Mouse (Mus musculus): ENCODE data around the gene Cacna1c. TPM values are rescaled to one million over a fixed set of nuclear protein-coding genes. Genes with fewer than 3 reads are reported as not detected.
"Not testable (repeated sequence)": the region's sequence is repeated elsewhere in the genome, so short reads cannot be mapped to it uniquely, and the experiment has no call there.

Cacna1c gene
- polyA plus RNA-seq, 1 experiment from 2014 or later: 2.3 TPM

DNA sequence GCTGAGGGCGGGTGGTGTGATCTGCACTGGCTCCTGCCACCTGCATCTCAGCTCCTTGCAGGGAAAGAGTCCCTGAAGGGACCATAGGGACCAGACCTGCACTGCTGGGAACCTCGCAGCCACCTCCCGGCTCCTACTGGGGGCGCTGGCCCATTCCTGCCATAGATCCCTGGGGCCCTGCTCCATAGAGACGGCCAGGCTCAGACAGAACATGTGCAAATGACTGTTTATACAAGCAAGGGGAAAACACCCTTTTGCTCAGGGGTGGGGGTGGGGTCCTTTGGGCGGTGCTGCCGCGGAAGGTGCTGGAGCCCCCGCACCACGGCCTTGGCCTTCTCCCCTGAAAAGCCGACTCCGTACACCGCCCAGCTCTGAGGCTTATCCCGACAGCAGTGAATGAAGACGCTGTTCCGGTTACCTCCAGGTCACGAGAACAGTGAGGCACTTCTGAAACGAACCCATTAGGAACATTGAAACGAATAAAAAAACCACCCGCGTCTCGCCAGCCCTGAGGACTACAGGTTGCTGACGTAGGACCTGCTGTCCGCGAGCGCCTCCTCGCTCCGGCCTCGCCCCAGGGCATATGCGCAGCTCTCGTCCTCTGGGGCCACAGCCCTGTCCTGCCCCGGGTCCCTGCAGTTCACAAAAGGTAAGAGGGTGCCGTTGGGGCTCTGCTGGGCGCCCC is 602.7 kb downstream of the Cacna1c start:
- Histone ChIP-seq H3K4me1 (replicated peaks; ENCODE audit: control insufficient read depth, insufficient read depth) (no peaks in the 10 kb centered on the region), H3K9ac (ENCODE audit: low read length) (peak overlapping the region; percentile 8; the same call in 1 of the 2 replicates), H3K27me3 (ENCODE audit: control insufficient read depth, insufficient read depth, low read length) (no peaks in the 10 kb centered on the region), H3K9me3 (ENCODE audit: control insufficient read depth, low read length) (no peaks in the 10 kb centered on the region), H3K27ac (replicated peaks) (no peak overlapping the region), H3K4me3 (ENCODE audit: low read depth, low read length) (peak overlapping the region; percentile 39), H3K4me2 (replicated peaks; ENCODE audit: low read depth) (peak overlapping the region; percentile 52), H3K36me3 (ENCODE audit: control insufficient read depth, insufficient read depth, low read length) (no peaks in the 10 kb centered on the region)
- TF ChIP-seq CTCF (IDR thresholded peaks at IDR 0.05; ENCODE audit: low read depth) (peak; percentile 46), EP300 (optimal IDR thresholded peaks at IDR 0.05) (no peak)
- ATAC-seq (ENCODE audit: low FRiP score, low TSS enrichment) (peak; percentile 75), DNase-seq (ENCODE audit: low spot score) (peak; percentile 61)
- WGBS: 12% methylated on average over 34 of the region's 34 CpGs

DNA sequence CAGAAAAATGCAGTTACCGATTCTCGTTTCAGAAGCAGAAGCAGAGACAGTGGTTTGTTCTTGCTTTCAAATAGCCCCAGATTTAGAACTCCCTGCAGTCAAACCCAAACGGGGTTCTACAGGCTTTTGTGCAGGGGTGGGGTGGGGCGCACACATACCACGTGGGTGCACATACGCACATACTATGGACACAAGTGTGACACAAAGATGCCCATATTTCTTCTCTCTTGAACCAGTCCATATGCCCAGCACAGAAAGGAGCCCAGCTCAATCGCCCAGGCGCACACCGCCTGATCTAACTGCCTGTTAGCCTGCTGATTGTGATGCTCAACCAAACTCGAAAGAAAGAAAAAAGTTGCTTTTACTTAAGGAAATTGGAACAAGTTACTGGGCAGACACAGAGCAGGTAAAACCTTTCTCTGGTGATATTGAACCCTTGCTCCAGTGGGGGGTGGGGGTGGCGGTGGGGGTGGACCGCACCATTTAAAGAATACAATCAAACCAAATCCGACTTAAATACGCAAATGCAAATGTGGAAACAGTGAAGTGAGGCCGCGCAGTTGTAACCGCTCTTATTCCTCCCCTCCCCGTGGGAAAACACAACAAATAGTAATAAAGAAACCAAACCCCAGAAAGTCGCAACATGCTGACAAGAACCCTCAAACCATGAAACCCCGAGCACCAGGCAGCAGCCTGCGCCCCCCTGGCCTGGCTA is 603.4 kb downstream of the Cacna1c start:
- no peak for TF ChIP-seq CTCF (IDR thresholded peaks at IDR 0.05; ENCODE audit: low read depth)
- no peak for TF ChIP-seq EP300 (optimal IDR thresholded peaks at IDR 0.05)

DNA sequence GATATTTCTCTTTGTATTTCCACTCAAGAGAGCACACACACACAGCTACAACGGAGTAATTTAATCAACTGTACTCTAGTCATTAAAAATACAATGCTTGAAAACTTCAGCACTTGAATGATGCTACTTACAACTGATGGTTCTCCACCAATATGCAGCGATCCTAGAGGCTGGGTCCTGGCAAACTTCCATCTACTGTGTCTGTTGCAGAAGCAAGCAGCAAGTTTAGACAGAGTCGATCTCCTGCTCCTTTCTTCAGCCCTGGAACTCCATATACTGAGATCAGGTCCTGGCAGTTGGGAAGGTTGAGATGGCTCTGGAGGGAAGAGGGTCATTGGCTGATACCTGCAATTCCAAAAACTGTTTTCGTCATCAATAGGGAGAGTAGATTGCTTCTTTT is 617.5 kb downstream of the Cacna1c start:
- not testable (repeated sequence) for H3K36me3 ChIP-seq (ENCODE audit: control insufficient read depth, insufficient read depth, low read length); H3K27ac ChIP-seq (replicated peaks); H3K4me3 ChIP-seq (ENCODE audit: low read depth, low read length); DNase-seq (ENCODE audit: low spot score); ATAC-seq (ENCODE audit: low FRiP score, low TSS enrichment); H3K4me1 ChIP-seq (replicated peaks; ENCODE audit: control insufficient read depth, insufficient read depth); H3K4me2 ChIP-seq (replicated peaks; ENCODE audit: low read depth); H3K9ac ChIP-seq (ENCODE audit: low read length); H3K27me3 ChIP-seq (ENCODE audit: control insufficient read depth, insufficient read depth, low read length); H3K9me3 ChIP-seq (ENCODE audit: control insufficient read depth, low read length)
- 76% methylated on average over 4 of the region's 4 CpGs for WGBS

More for the DNA sequence above, 603.4 kb downstream of the Cacna1c start:
- Histone ChIP-seq H3K4me1 (replicated peaks; ENCODE audit: control insufficient read depth, insufficient read depth) (no peaks in the 10 kb centered on the region), H3K9ac (ENCODE audit: low read length) (0 out of 2 replicates have a peak overlapping the region, but pooled peaks have one; percentile 8), H3K36me3 (ENCODE audit: control insufficient read depth, insufficient read depth, low read length) (no peaks in the 10 kb centered on the region), H3K27me3 (ENCODE audit: control insufficient read depth, insufficient read depth, low read length) (no peaks in the 10 kb centered on the region), H3K4me2 (replicated peaks; ENCODE audit: low read depth) (peak overlapping the region; percentile 52), H3K4me3 (ENCODE audit: low read depth, low read length) (peak overlapping the region; percentile 39), H3K27ac (replicated peaks) (no peak overlapping the region), H3K9me3 (ENCODE audit: control insufficient read depth, low read length) (no peaks in the 10 kb centered on the region)
- WGBS: 40% methylated on average over 21 of the region's 21 CpGs
- no peak for DNase-seq (ENCODE audit: low spot score)
- no peak for ATAC-seq (ENCODE audit: low FRiP score, low TSS enrichment)

DNA sequence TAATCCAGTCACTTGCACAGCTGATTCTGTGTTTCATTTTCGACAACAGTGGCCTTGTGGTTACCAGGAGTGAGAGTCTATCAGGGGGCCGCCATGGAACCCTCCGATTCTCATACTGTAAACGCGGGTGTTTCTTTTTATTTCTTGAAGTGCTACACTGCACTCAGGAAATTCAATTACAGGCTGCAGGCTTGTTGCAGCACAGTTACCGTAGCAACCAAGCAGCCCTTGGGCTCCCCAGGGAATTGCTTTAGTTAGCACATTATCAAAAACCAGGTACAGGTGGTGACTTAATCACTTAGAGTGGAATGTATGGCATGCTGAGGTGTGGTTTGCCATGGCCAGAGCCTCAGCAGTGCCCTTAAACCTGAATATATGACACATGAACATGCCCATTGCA is 621.9 kb downstream of the Cacna1c start:
- no peak overlapping the region for H3K9ac ChIP-seq (ENCODE audit: low read length)
- no peaks in the 10 kb centered on the region for H3K36me3 ChIP-seq (ENCODE audit: control insufficient read depth, insufficient read depth, low read length)
- WGBS: 76% methylated on average over 6 of the region's 6 CpGs
- H3K4me1 ChIP-seq (replicated peaks; ENCODE audit: control insufficient read depth, insufficient read depth): no peaks in the 10 kb centered on the region
- H3K9me3 ChIP-seq (ENCODE audit: control insufficient read depth, low read length): no peaks in the 10 kb centered on the region
- TF ChIP-seq CTCF (IDR thresholded peaks at IDR 0.05; ENCODE audit: low read depth) (no peak), EP300 (optimal IDR thresholded peaks at IDR 0.05) (no peak)
- H3K4me3 ChIP-seq (ENCODE audit: low read depth, low read length): no peak overlapping the region
- DNase-seq (ENCODE audit: low spot score) (no peak), ATAC-seq (ENCODE audit: low FRiP score, low TSS enrichment) (no peak)
- no peak overlapping the region for H3K27ac ChIP-seq (replicated peaks)
- H3K27me3 ChIP-seq (ENCODE audit: control insufficient read depth, insufficient read depth, low read length): no peaks in the 10 kb centered on the region
- H3K4me2 ChIP-seq (replicated peaks; ENCODE audit: low read depth): no peak overlapping the region

DNA sequence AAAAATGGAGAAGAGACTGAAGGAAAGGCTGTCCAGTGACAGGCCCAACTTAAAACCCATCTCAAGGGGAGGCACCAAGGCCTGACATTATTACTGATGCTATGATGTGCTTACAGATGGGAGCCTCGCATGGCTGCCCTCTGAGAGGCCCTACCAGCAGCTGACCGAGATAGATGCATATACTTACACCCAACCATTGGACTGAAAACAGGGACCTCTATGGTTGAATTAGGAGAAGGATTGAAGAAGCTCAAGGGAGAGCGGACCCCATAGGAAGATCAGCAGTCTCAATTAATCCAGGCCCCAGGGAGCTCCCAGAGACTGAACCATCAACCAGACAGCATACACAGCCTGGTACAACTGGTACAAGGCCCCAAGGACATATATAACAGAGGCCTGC is 628.4 kb downstream of the Cacna1c start:
- no peak for ATAC-seq (ENCODE audit: low FRiP score, low TSS enrichment)
- no peaks in the 10 kb centered on the region for H3K9me3 ChIP-seq (ENCODE audit: control insufficient read depth, low read length)
- H3K36me3 ChIP-seq (ENCODE audit: control insufficient read depth, insufficient read depth, low read length): no peaks in the 10 kb centered on the region

More for the DNA sequence above, 628.4 kb downstream of the Cacna1c start:
- Histone ChIP-seq H3K27ac (replicated peaks) (no peak overlapping the region), H3K9ac (ENCODE audit: low read length) (no peak overlapping the region), H3K4me1 (replicated peaks; ENCODE audit: control insufficient read depth, insufficient read depth) (no peaks in the 10 kb centered on the region; the same call in 1 of the 2 replicates), H3K4me3 (ENCODE audit: low read depth, low read length) (no peak overlapping the region), H3K4me2 (replicated peaks; ENCODE audit: low read depth) (no peak overlapping the region), H3K27me3 (ENCODE audit: control insufficient read depth, insufficient read depth, low read length) (no peaks in the 10 kb centered on the region)
- TF ChIP-seq EP300 (optimal IDR thresholded peaks at IDR 0.05) (no peak), CTCF (IDR thresholded peaks at IDR 0.05; ENCODE audit: low read depth) (no peak)
- WGBS: 92% methylated on average over 3 of the region's 3 CpGs
- DNase-seq (ENCODE audit: low spot score): no peak
